Mouse (Mus musculus): ENCODE measurements at regions not wholly inside any gene's neighbourhood (a gene's known extent, or its start where the extent isn't known, plus 50 kb on each side); places are given as distances from the start of the nearest gene placed in this dataset.

- no peak for TF ChIP-seq CTCF (IDR thresholded peaks at IDR 0.05; ENCODE audit: borderline replicate concordance, insufficient read depth, low read depth, low read length)
- no peak for TF ChIP-seq POLR2A (IDR thresholded peaks at IDR 0.05; ENCODE audit: borderline replicate concordance, insufficient read depth, low read length)
Measured at GRCm38 (mm10) chr11:113098360-113098759, 316.3 kb downstream of the Sox9 start.

All from cerebellum, adult 2 months (tissue).